Mouse (Mus musculus): ENCODE measurements at regions not wholly inside any gene's neighbourhood (a gene's known extent, or its start where the extent isn't known, plus 50 kb on each side); places are given as distances from the start of the nearest gene placed in this dataset.

- WGBS: 95% methylated on average over 1 of the region's 1 CpGs
- no peaks in the 10 kb centered on the region for H3K27me3 ChIP-seq (replicated peaks)
- H3K36me3 ChIP-seq: no peaks in the 10 kb centered on the region
- ATAC-seq (ENCODE audit: low FRiP score, low read depth): no peak
- no peaks in the 10 kb centered on the region for H3K4me1 ChIP-seq
- H3K4me2 ChIP-seq (replicated peaks): no peak overlapping the region
- no peak overlapping the region for H3K9ac ChIP-seq
- no peak overlapping the region for H3K27ac ChIP-seq
- H3K4me3 ChIP-seq: no peak overlapping the region
- no peaks in the 10 kb centered on the region for H3K9me3 ChIP-seq
Observed at GRCm38 (mm10) chr5:57396376-57396775, 321.4 kb upstream of the Pcdh7 start.

- Histone ChIP-seq H3K4me3 (no peak overlapping the region), H3K27me3 (replicated peaks) (no peaks in the 10 kb centered on the region), H3K4me2 (replicated peaks) (no peak overlapping the region), H3K9ac (no peak overlapping the region), H3K36me3 (no peaks in the 10 kb centered on the region), H3K9me3 (no peaks in the 10 kb centered on the region), H3K4me1 (no peaks in the 10 kb centered on the region), H3K27ac (no peak overlapping the region)
- ATAC-seq (ENCODE audit: low FRiP score, low read depth): no peak
- 80% methylated on average over 2 of the region's 2 CpGs for WGBS
Observed at GRCm38 (mm10) chr5:57418216-57418615, 299.6 kb upstream of the Pcdh7 start.

- Histone ChIP-seq H3K27me3 (replicated peaks) (no peaks in the 10 kb centered on the region), H3K9me3 (no peaks in the 10 kb centered on the region), H3K4me2 (replicated peaks) (no peak overlapping the region), H3K27ac (no peak overlapping the region), H3K36me3 (no peaks in the 10 kb centered on the region), H3K4me3 (no peak overlapping the region), H3K4me1 (no peaks in the 10 kb centered on the region), H3K9ac (no peak overlapping the region)
- no peak for ATAC-seq (ENCODE audit: low FRiP score, low read depth)
- WGBS: 89% methylated on average over 3 of the region's 3 CpGs
Observed at GRCm38 (mm10) chr5:57451050-57451449, 266.7 kb upstream of the Pcdh7 start.

- Histone ChIP-seq H3K27ac (no peak overlapping the region), H3K4me3 (no peak overlapping the region), H3K9ac (no peak overlapping the region), H3K36me3 (no peaks in the 10 kb centered on the region), H3K4me2 (replicated peaks) (no peak overlapping the region), H3K4me1 (no peaks in the 10 kb centered on the region), H3K27me3 (replicated peaks) (no peaks in the 10 kb centered on the region), H3K9me3 (no peaks in the 10 kb centered on the region)
- no peak for ATAC-seq (ENCODE audit: low FRiP score, low read depth)
- 93% methylated on average over 2 of the region's 2 CpGs for WGBS
Observed at GRCm38 (mm10) chr5:57451504-57451903, 266.3 kb upstream of the Pcdh7 start.

GRCm38 (mm10) chr5:57474978-57475377 is 242.8 kb upstream of the Pcdh7 start:
- no peaks in the 10 kb centered on the region for H3K36me3 ChIP-seq
- H3K4me1 ChIP-seq: no peaks in the 10 kb centered on the region
- no peak overlapping the region for H3K9ac ChIP-seq
- H3K27me3 ChIP-seq (replicated peaks): no peaks in the 10 kb centered on the region
- WGBS: 28% methylated on average over 3 of the region's 3 CpGs
- H3K4me2 ChIP-seq (replicated peaks): no peak overlapping the region
- no peak overlapping the region for H3K27ac ChIP-seq
- H3K9me3 ChIP-seq: no peaks in the 10 kb centered on the region
- no peak overlapping the region for H3K4me3 ChIP-seq
- peak; percentile 61; the same call in 1 of the 2 replicates for ATAC-seq (ENCODE audit: low FRiP score, low read depth)

GRCm38 (mm10) chr5:57477860-57478259 is 239.9 kb upstream of the Pcdh7 start:
- no peaks in the 10 kb centered on the region for H3K4me1 ChIP-seq
- H3K36me3 ChIP-seq: no peaks in the 10 kb centered on the region
- no peak overlapping the region for H3K27ac ChIP-seq
- no peaks in the 10 kb centered on the region for H3K9me3 ChIP-seq
- no peaks in the 10 kb centered on the region for H3K27me3 ChIP-seq (replicated peaks)
- H3K9ac ChIP-seq: no peak overlapping the region
- no peak overlapping the region for H3K4me2 ChIP-seq (replicated peaks)
- ATAC-seq (ENCODE audit: low FRiP score, low read depth): no peak
- H3K4me3 ChIP-seq: no peak overlapping the region

Data from neural tube, embryonic 12.5 days (tissue).